Mouse (Mus musculus) embryo, embryonic 10.5 days (tissue): Measurements from ENCODE around the gene Idua.

ENCODE experiments used
- DNase-seq: peaks from one replicate; pipeline ENCODE4 v3.0.0-alpha.2; 2015; ENCODE audit warnings: low spot score

Idua gene

DNA sequence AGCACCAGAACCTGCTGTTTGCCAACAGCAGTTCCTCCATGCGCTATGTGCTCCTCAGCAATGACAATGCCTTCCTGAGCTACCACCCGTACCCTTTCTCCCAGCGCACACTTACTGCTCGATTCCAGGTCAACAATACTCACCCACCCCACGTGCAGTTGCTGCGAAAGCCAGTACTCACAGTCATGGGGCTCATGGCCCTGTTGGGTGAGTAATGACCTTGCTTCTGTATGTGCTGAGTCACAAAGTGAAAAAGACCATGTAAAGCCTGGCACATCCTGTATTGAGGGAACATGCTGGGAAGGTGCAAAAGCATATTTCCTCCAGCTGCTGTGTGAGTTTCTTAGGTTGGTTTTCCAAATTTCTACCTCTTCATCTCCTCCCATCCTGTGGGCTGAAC is 20.7 kb downstream of the Idua start:
- DNase-seq, result no peak

DNA sequence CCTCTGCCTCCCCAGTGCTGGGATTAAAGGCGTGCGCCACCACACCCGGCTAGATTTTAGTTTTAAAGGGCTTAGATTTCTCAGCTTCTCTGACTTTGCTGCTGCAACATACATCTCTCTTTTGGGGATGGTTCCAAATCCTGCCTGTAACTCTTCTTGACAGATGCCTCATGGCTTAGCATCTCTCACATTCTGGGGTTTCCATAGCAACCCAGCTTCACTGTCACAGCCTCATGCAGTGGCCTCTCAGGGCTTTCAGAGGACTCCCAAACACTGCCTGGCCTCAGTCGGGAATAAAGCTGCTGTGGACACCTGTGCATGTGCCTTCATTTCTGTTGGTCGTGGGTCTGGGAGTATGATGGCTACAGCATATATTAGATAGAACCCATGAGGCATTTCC is 29.0 kb downstream of the Idua start:
- DNase-seq, result no peak

DNA sequence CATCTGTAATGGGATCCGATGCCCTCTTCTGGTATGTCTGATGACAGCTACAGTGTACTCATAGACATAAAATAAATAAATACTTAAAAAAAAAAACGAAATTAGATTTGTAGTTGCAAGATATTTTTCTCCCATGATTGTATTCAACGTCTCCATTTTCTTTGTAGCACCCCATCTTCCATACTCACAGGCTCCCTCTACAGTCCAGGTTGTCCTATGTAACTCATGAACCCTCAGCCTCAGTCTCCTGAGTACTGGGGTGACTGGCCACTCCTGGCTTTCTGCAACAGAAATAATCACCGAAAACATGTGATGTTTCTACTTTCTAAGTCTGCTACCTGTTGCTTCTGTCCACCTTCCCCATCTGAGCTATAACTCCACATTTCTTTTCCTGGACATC is 31.0 kb downstream of the Idua start:
- DNase-seq, result no peak

DNA sequence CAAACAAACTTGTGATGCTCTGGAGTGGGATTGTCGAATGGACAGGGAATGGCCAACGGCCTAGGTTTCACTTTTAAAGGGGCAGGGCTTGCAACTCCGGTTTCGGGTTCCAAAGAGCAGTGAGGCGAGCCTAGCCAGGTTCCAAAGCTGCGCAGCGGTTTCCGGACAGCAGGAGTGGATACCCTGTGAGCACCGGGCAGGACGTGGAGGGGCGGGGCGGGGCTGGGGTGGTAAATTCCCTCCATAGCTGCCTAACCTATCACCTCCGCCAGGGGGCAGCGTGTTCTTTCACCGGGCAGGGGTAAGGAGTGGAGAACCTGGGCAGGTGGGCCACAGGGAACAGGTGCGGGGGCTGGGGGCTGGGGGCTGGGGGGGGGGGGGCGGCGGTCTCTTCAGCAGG is 32.1 kb downstream of the Idua start, which contains the start of gene Fgfrl1:
Fgfrl1 (plus strand) TSS at position 112 of the 400 bp plus-strand sequence.
- peak; percentile 66 for DNase-seq

DNA sequence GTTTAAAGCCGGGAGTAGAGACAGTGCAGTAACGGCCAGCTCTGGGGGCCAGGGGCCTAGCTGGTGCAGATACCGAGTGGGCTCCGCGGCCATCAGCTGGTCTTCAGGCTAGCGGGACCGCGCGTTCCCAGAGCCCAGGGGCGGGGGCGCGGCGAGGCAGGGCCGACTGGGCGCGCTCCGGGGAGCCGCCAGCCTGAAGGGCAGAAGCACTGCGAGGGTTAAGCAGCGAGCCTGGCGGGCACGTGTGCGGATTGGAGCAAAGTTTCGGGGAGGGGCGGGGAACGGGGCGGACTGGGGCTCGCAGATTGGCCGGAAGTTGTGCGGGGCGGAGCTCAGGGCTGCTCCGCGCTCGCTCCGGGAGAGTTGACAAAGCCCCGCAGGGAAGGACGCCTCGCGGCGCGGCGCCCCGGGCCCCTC is 33.7 kb downstream of the Idua start:
- peak; percentile 95 for DNase-seq

DNA sequence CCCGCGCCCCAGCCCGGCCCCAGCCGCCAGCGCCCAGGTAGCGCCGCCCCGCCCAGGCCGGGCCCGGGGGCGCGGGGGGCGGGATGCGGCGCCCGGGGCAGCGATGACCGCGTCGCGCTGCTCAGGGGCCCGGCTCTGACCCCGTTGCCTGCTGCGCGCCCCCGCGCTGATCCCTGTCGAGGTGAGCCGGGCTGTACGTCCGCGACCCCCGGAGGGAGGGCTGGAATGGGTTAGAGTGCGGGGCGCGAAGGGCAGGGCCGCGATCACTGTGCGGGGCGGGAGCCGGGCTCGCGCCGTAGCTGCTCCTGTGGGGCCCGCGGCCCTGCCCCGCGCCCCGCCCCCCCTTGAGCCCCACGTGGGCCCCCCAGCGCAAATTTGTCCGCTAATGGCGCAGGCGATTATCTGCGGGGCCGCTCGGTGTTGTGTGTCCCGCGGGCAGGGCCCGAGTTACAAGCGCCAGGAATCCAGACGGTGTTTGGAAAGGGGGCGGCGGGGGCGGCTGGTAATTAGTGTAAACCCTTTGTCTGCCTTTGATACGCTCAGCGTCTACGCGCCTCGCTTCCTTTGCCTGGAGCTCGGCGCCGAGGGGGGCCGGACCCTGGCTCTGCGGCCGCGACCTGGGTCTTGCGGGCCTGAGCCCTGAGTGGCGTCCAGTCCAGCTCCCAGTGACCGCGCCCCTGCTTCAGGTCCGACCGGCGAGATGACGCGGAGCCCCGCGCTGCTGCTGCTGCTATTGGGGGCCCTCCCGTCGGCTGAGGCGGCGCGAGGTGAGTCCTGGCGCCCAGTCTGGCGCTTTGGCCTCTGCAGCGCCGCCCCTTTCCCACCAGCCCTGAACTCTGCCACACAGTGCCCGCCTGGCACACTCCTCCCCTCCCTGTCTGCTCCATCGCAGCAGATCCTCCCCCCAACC is 34.5 kb downstream of the Idua start:
- DNase-seq, result peak; percentile 62

DNA sequence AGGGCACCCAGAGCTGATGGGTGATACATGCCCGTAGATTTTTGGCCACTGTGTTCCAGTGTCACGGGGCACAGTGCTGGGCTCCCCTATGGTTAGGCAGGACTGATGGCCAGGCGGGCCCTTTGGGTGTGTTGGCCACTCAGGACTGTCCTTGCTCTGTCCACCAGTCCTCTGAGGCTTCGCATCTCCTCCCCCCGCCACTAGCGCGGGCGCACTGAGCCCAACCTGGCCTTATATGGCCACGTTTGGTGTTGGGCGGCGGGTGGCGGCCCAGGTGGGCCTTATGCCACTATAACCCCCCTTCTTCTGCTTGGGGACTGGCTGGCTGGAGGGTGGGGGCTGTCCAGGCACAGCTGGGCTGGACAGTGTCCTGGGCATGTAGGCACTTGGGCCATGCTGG is 35.7 kb downstream of the Idua start:
- DNase-seq, result no peak

DNA sequence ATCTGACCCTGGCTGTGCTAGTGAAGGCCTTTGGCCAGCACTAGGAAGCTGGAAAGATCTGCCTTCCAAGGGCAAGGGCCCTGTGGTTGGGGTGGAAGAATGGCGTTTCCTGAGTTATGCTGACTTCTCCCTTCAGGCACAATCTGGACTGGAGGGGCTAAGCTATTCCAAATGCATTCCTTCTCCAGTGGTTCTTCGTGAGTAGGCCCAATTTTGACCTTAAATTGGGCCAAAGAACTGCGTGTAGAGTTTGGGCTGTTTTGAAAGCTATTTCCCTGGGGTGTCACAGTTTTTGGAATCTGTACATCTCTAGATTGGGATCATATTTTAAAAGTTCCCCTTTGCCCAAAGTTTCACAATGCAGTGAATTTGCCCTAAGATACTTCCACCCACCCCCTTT is 36.4 kb downstream of the Idua start:
- DNase-seq, result no peak

DNA sequence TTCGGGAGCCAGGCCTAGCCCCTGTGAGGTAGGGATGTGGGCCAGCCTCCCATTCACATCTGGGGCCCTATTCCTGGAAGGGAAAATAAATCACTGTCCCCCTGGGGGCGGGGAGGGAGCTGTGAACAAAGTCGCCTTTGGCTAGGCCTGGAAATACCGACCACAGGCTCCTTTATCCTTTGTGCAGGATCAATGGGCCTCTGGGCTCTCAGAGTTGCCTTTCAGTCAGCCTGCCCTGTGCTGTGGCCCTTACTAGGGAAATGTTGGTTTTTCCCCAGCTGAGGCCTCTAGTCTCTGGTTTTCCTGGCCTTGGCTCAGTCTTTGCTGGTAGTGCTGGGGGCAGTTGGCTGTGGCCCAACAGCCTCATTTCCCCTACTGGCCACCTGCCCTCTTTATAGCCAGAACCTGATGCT is 37.2 kb downstream of the Idua start:
- DNase-seq, result peak; percentile 82

DNA sequence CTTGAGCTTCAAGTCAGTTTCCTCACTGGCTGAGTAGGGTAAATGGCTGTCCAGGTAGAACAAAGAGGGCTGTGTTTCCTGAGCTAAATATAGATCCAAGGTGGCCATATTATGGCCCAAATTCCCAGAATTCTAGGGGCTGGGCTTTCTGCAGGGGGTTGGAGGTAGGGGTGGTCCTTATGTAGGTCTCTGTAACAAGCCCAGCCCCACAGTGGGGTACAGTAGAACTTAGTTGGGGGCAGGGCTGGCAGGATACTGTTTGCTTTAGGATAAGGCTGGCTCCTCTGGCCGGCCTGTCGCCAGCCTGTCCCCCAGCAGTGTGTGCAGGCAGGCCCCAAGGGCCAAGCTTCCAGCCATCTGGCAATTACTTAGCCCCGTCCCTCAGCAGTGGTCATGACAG is 40.2 kb downstream of the Idua start:
- DNase-seq, result no peak

DNA sequence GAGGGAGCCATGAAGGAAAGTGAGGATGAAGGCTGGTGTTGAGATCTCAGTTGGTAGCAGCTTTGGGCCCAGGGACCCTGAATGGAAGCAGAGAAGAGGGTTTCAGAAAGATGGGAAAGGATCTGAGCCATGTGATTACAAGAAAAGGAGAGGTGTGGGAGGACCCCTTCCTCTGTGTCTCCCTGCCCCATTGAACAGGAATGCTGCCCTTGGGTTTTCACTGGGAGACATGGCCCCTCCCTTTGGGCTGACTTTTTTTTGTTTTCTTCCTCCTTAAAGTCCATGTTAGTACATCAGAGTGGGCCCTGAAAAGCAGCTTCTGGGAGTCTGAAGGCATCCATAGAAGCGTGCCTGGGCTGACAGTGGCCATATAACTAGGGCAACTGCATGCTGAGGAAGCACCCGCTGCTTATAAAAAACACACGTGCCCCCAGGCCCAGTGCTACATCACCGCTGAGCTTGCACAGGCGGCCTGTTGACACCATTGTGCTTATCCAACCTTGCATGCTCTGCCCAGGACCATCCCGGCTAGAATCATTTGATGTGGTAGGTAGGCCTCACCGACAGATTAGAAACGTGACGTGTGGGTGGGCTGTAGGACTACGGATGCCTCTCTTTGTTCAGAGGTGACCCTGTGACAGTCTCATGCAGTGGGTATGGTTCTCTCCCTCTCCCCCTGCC is 41.4 kb downstream of the Idua start:
- DNase-seq, result no peak

DNA sequence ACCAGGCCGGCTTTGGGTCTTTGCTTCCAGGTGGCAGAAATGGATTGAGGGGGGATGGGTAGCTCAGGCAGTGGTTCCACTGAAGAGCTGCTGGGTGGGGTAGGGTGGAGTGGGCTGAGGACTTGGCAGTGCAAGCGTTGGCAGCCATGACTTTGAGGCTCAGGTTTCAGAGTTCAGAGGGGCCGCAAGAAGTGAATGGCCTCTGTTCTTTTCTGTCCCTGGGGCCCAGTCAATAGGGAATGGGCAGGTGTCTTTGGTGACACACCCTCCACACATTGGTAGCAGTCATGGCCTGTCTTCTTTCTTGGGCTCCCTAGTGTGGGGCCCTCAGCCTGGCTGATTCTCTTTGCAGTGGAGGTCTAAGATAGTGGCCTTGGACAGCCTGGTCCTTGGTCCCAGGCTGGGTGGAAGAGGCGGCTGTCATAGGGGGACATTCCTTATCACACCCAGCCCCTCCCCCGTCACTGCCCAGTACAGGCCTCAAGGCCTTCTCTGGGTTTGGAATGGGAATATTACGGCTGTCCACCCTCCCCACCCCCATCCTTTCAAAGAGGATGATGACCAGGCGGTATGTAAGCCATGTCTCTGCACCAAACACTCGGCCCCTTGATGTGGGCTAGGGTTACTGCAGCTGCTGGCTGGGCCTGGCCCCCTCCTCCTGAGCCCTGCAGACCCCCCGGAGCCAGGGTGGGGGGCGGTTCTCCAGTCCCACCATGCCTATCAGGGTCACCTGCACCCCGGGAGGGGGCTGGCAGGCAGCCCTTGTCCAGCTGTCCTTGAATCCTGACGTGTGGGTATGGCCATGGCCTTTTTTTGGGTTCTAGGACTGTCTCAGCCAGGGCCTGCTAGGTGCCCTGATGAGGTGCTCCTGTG is 43.9 kb downstream of the Idua start:
- DNase-seq, result no peak

DNA sequence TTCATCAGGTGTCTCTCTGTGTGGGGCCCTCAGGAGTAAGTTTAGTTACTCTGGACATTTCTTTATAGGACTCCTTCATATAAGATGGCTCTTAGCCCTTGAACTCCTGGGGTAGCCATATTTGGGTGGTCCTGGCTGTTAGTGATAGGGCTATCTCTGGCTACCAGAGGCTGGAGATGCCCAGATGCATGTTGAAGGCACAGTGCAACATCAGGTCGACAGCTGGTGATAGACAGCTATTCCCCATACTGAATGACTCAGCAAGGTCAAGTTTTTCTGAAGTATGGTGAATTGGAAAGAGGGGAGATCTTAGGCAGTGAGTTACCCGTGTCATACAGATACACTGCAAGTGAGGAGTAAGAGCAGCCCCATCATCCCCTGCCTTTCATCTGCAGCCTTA is 47.6 kb downstream of the Idua start:
- no peak for DNase-seq

DNA sequence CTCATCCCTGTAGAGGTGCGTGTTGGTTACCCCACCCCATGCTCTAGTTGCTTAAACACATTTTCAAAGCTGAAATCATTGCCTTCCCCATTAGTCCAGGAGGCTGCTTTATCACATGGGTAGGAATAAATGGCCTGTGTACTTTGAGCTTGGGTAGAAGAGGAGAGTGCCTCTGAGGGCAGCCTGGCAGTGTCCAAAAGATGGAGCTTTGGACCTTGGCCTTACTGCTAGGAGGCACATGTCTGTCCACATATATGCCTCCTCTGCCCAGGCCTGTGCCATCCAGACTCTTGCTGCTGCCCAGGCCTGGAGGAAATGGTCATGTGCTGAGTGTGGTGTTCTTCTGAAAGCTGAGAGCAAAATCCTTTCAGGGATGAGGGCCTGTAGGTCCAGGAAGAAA is 48.3 kb downstream of the Idua start:
- no peak for DNase-seq

DNA sequence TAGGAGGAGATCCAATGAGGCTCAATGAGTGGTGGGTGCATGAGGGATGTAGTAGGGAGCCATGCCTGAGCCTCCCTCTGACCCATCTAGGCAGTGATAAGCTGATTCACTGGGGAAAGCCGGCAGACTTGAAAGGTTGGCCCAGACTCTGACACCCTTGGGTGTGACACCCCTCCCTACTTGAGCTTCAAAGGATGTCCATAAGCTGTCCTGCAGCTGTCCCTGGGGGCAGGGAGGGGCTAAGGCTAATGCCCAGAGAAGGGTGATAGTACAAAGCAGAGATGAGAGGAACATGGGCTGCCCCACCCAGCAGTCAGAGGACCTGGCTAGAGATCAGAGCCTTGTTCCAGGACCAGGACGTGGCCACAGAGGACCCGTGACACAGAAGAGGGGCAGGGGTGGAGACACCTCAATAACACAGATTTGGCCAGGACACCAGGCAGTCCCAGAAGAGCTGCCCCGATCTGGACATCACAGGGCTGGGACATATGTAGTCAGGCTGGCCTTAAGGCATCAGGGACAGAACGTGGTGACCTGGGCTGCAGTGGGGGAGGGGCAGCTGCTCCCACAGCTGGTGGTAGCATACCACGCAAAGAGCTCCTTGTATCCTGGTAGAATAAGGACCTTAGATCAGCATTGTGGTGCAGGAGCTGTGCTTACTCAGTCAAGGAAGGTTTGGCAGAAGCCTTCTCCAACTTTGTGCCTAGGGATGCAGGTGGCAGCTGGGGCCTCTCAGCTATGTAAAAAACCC is 49.0 kb downstream of the Idua start:
- no peak for DNase-seq

DNA sequence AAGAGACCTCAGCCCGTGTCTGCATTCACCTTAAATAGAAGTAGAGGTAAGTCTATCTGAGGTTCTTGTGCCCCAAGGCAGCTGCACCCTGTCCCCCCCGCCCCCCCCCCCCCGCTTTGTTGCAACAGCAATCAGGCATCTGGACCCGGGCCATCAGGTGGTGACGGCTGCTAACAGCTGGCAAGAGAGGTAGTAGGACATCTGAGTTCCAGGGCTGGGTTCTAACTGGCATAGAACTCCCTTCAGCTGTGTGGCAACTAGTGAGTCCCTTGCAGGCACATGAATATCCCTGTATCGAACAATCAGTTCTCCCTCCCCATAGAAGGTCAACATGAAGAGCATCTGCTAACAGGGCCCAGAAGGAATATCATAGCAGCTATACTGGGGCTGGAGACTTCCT is 51.8 kb downstream of the Idua start:
- no peak for DNase-seq

DNA sequence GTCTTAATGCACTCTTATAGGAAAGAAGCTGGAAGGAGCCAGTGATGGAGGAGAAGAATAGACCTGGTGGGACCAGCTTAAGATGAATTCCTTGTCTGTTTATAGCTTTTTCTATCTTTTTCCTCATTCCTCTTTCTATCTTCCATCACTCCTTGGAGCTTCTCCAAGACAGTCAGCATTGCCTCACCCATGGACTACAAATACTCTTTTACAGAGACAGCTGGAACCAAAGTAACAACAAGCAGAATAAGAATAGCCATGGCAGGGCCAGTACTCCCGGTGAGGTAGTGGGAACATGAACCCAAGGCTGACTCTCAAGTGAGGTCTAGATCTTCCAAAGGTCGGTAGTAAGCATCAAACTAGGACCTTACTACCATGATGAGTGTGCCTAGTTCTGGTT is 53.0 kb downstream of the Idua start:
- no peak for DNase-seq

DNA sequence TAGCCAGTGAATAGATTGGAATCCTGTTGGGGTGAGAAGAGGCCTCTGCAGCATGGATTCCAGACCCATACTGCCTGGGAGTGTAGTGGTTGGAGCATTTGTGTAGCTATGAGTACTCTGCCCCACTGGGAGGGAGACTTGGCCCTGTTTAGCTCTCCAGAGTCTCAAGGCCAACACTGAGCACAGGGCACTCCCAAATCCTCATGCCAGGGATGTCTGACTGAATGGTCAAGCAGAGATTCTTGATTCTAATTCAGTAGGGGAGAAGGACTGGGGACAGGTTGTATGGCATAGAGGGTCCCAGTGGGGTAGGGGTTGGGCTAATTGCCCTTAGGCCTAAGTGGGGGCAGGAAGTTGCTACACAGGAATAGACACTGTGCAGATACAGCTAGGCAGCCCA is 53.6 kb downstream of the Idua start:
- no peak for DNase-seq

DNA sequence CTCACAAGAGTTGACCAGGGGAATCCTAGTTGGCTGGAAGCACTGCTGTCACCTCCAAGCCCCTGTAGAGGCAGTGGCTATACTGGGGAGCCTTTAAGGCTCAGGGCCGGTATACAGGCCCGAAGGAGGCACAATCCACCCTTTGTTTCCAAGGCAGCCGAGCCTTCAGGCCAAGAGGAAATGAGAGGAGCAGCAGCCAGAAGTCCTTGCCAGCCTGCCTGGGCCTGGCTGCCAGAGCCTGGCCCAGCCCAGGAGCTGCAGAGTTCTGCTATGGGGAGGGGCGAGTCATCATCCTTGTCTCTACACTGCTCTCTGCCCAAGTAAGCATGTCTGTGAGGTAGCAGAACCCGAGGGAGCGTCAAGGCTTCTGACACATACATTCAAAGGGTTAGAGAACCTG is 54.0 kb downstream of the Idua start:
- no peak for DNase-seq

DNA sequence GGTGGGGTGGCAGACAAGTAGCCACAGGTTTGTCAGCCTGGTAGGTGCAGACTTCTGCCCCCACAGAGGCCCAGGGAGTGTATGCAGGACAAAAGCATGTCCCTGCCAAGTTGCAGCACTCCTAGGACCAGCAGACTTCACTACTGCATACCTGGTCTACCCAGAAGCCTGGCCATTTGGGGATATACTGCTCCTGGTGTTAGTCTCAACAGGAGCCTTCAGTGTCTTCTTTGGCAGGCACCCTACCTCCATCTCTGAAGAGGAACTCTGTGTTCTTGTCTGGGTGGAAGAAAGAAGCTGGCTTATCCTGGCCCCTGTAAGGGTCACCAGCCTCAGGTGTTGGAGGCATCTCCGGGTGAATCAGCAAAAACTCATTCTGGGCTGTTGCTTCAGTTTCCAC is 55.8 kb downstream of the Idua start:
- DNase-seq, result no peak

DNA sequence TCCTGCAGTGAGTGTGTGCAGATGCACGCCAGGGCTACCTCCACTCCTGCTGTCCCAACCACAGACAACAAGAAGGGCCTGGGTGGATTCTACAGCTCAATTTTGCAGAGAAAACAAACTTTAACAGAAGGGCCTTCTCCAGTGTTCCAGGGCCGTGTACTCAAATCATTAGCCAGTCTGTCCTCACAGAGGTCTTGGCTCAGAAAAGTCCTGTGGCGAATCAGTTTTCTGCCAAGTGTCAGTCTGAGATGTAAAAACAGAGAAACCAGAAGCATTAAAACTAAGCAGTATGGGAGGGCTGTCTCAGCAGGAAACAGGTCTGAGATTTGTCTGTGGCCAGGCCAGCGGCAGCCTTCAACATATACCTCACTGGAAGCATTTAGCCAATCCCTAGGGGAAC is 57.9 kb downstream of the Idua start:
- no peak for DNase-seq

DNA sequence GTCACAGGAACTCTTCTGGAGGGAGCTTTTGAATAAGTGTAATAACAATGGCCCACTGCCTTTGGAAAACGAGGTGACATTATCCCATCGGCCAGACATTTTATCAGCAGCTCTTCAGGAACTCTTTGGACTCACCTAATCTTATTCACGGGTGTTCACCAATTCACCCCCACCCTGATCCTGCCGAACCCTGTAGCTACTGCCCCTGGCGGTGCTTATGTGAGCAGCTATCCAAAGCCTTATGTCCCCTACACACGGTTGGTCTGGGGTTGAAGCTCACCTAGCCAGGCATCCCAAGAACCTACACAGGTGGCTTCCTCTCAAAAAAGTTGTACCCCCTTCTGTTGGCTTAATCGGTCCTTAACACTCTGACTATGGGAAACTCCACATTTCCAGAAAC is 59.6 kb downstream of the Idua start:
- no peak for DNase-seq
